Mouse (Mus musculus) lung, embryonic 14.5 days (tissue): ENCODE results near the gene Dusp27. TPM values are rescaled to one million over a fixed set of nuclear protein-coding genes. Genes with fewer than 3 reads are reported as not detected.

Experiments used
- ATAC-seq: fragments of 200-750 bp; cut with Nextera tagmentation; 2 replicates; pipeline ENCODE4 v1.8.0; 2017; ENCODE audit warnings: mild to moderate bottlenecking, moderate TSS enrichment, moderate library complexity; ENCODE audit not compliant: insufficient read depth
- DNase-seq: peaks from one replicate; pipeline ENCODE4 v3.0.0-alpha.2; 2015
- H3K27ac ChIP-seq: fragments of 300-500 bp; sonication (generic); 2 replicates; pipeline ENCODE4 v1.5.1; 2014; ENCODE audit warnings: low read depth, mild to moderate bottlenecking, moderate library complexity
- H3K27me3 ChIP-seq: fragments of 300-500 bp; sonication (generic); 2 replicates; pipeline ENCODE4 v1.6.1; 2014; ENCODE audit warnings: low read length, control low read depth; ENCODE audit not compliant: insufficient read depth
- H3K36me3 ChIP-seq: fragments of 300-500 bp; sonication (generic); 2 replicates; pipeline ENCODE4 v1.6.1; 2014; ENCODE audit warnings: control low read depth; ENCODE audit not compliant: insufficient read depth
- H3K4me1 ChIP-seq: fragments of 300-500 bp; sonication (generic); 2 replicates; pipeline ENCODE4 v1.6.1; 2014; ENCODE audit warnings: antibody characterized with exemption, control low read depth; ENCODE audit not compliant: insufficient read depth
- H3K4me2 ChIP-seq: fragments of 300-500 bp; sonication (generic); 2 replicates; pipeline ENCODE4 v1.6.1; 2014; ENCODE audit warnings: mild to moderate bottlenecking
- H3K4me3 ChIP-seq: fragments of 300-500 bp; sonication (generic); 2 replicates; pipeline ENCODE4 v1.5.1; 2014; ENCODE audit warnings: low read depth, low read length
- H3K9ac ChIP-seq: fragments of 300-500 bp; sonication (generic); 2 replicates; pipeline ENCODE4 v1.6.1; 2014
- H3K9me3 ChIP-seq: fragments of 300-500 bp; sonication (generic); 2 replicates; pipeline ENCODE4 v1.6.1; 2016; ENCODE audit warnings: low read depth, low read length, control low read depth
- CTCF ChIP-seq: IDR thresholded peaks from 2 replicates; pipeline ENCODE4 v1.5.1; 2016; ENCODE audit warnings: antibody characterized with exemption, low read depth
- WGBS: fragments of 180-500 bp; shearing (Covaris S2); extraction: QIAGEN DNeasy Blood & Tissue Kit; methylation state at CpG from one replicate; pipeline ENCODE4 v1.1.7; 2014; 5-methylcytosine and 5-hydroxymethylcytosine counted together
- polyA plus RNA-seq: library from polyadenylated mRNA; unstranded; fragments of >200 nt; fragmentation: Nextera tagmentation; extraction: Ambion mirVana; gene quantifications from 2 replicates; pipeline ENCODE4 v1.2.1, GENCODE M21; 2014

The Dusp27 gene
- polyA plus RNA-seq: 2.5 and 3.1 TPM in 2 replicates

DNA sequence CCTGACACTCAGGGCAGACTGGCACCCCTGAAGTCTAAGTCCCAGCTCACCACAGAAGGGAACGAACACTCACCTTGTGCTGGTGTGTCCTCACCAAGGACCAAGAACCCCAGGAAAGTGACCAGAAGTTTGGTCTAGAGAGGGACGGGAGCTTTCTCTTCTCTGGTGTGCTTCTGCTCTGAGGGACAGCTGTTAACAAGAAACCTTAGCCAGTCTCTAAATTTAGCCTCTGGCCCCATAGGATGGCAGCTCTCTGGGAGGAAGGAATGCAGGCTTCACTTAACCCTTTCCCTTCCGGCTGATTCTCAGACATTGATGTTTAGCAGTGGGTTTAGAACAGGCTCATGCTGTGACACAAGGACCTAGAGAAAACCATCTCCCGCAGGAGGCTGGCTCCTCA lies at the start of gene Dusp27:
TSS of gene Dusp27 (minus strand) at position 204 of the 400 bp plus-strand sequence.
- DNase-seq: peak; percentile 65
- 0 out of 2 replicates have a peak, but pooled peaks have one; percentile 22 for ATAC-seq
- Histone ChIP-seq H3K4me2 (peak within 1 kb of the TSS; percentile 38), H3K4me3 (peak within 1 kb of the TSS; percentile 6; the same call in 1 of the 2 replicates), H3K4me1 (peaks cover 17% of the 10 kb centered on the region; the same call in 1 of the 2 replicates), H3K27ac (peak within 1 kb of the TSS; percentile 33; the same call in 1 of the 2 replicates), H3K9me3 (no peaks in the 10 kb centered on the region), H3K27me3 (no peaks in the 10 kb centered on the region), H3K36me3 (no peaks in the 10 kb centered on the region), H3K9ac (peak within 1 kb of the TSS; percentile 27; the same call in 1 of the 2 replicates)
- no peak for TF ChIP-seq CTCF
- 32% methylated on average over 4 of the region's 4 CpGs for WGBS

DNA sequence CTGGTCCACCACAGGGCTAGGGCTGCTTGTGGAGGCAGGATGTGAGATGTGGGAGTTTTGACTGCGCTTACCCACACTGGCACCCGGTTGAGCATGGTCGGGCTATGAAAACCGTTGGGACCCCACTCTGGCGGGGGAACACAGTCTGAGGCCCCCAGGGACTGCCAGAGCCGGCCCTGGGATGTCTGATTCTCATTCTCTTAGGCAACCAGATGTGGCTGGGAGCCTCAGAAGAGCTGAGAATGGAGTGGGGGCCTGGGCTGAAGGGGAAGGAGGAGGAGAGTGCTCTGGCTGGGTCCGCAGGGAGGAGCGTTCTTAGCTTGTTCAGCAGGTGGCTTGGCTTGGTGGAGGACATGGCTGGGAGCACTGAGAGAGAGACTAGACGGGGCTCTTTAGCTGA lies 45.9 kb upstream of the Dusp27 start:
- Histone ChIP-seq H3K27ac (no peak overlapping the region), H3K9ac (no peak overlapping the region), H3K4me1 (no peaks in the 10 kb centered on the region), H3K4me2 (no peak overlapping the region), H3K27me3 (no peaks in the 10 kb centered on the region), H3K4me3 (no peak overlapping the region), H3K9me3 (no peaks in the 10 kb centered on the region), H3K36me3 (no peaks in the 10 kb centered on the region)
- WGBS: 75% methylated on average over 9 of the region's 9 CpGs
- ATAC-seq: no peak
- no peak for DNase-seq
- no peak for TF ChIP-seq CTCF

DNA sequence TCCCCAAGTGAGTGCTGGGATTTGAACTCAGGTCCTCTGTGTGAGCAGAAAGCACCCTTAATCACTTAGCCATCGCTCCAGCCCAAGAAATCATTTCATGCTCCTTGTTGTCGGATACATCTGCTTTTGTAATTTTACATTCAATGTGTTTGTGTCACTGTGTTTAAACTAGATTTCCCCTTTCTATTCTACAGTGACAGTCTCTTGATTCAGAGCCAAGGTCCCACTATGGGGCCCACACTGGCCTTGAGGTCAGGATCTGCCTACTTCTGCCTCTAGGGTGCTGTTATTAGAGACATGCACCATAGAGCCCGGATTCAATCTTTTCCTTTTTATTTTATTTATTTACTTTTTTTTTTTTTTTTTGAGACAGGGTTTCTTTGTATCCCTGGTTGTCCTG lies 45.3 kb upstream of the Dusp27 start:
- 68% methylated on average over 3 of the region's 3 CpGs for WGBS
- no peak overlapping the region for H3K27ac ChIP-seq
- TF ChIP-seq CTCF: no peak

DNA sequence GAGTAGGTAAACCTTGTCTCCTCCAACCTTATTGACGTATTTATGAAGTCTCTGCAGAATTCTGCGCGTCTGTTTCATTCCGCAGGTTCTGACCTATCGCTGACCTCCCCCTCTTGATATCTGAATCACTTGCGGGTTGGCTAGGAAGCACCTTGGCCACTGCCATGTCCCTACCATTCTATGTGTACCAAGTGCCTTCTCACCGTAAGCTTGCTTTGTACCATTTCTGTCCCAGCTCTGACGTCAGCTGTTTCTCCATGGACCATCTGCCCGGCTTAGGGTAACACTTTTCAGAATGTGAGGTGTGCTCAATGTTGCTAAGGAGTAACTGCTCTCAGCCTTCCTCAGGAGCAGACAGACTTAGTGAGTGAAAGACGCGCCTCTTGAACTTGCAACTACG lies 43.1 kb upstream of the Dusp27 start:
- Histone ChIP-seq H3K36me3 (no peaks in the 10 kb centered on the region), H3K4me3 (no peak overlapping the region), H3K9ac (no peak overlapping the region), H3K4me2 (no peak overlapping the region), H3K27me3 (no peaks in the 10 kb centered on the region), H3K9me3 (no peaks in the 10 kb centered on the region), H3K4me1 (no peaks in the 10 kb centered on the region), H3K27ac (no peak overlapping the region)
- ATAC-seq: no peak
- WGBS: 82% methylated on average over 12 of the region's 12 CpGs
- no peak for TF ChIP-seq CTCF
- no peak for DNase-seq

More for the DNA sequence above, 45.3 kb upstream of the Dusp27 start:
- Histone ChIP-seq H3K36me3 (no peaks in the 10 kb centered on the region), H3K9me3 (no peaks in the 10 kb centered on the region), H3K9ac (no peak overlapping the region), H3K4me3 (no peak overlapping the region), H3K27me3 (no peaks in the 10 kb centered on the region), H3K4me2 (no peak overlapping the region), H3K4me1 (no peaks in the 10 kb centered on the region)
- ATAC-seq (no peak), DNase-seq (no peak)

DNA sequence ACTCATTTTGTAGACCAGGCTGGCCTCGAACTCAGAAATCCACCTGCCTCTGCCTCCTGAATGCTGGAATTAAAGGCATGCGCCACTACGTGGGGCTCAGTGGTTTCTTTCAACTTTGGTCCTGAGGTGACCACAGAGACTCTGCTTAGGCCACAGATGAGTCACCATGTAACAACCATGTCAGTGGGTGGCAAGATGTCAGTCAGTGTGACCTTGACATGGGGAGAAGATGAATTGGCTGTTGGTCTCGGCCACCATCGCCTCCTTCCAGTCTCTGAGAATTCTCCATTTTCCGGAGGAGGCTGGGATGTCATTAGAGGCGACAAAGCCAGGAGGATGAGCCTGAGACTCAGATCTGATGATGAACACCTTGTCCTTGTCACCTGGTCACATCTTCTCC lies 42.0 kb upstream of the Dusp27 start:
- Histone ChIP-seq H3K4me1 (no peaks in the 10 kb centered on the region), H3K36me3 (no peaks in the 10 kb centered on the region), H3K27ac (no peak overlapping the region), H3K4me3 (no peak overlapping the region), H3K4me2 (no peak overlapping the region), H3K9me3 (no peaks in the 10 kb centered on the region), H3K9ac (no peak overlapping the region), H3K27me3 (no peaks in the 10 kb centered on the region)
- no peak for DNase-seq
- no peak for TF ChIP-seq CTCF
- no peak for ATAC-seq
- 75% methylated on average over 7 of the region's 7 CpGs for WGBS

DNA sequence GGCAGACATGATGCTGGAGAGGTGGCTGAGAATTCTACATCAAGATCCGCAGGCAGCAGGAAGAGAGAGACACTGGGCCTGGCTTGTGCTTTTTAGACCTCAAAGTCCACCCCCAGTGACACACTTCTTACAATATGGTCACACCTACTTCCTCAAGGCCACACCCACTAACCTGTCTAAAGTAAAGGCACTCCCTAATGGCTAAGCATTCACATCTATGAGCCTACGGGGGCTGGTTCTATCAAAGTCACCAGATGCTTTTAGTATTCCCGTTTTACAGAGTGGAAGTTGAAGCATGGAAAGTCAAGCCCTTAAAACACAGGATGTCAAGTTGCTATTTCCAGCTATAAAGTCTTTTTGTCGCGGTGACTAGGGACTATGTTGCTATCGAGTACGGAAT lies 40.3 kb upstream of the Dusp27 start:
- H3K4me2 ChIP-seq: no peak overlapping the region
- no peaks in the 10 kb centered on the region for H3K27me3 ChIP-seq
- no peak for TF ChIP-seq CTCF
- no peak for DNase-seq
- ATAC-seq: no peak
- H3K36me3 ChIP-seq: no peaks in the 10 kb centered on the region
- H3K27ac ChIP-seq: no peak overlapping the region
- H3K4me1 ChIP-seq: no peaks in the 10 kb centered on the region
- H3K4me3 ChIP-seq: no peak overlapping the region
- 92% methylated on average over 7 of the region's 7 CpGs for WGBS
- no peaks in the 10 kb centered on the region for H3K9me3 ChIP-seq
- no peak overlapping the region for H3K9ac ChIP-seq

DNA sequence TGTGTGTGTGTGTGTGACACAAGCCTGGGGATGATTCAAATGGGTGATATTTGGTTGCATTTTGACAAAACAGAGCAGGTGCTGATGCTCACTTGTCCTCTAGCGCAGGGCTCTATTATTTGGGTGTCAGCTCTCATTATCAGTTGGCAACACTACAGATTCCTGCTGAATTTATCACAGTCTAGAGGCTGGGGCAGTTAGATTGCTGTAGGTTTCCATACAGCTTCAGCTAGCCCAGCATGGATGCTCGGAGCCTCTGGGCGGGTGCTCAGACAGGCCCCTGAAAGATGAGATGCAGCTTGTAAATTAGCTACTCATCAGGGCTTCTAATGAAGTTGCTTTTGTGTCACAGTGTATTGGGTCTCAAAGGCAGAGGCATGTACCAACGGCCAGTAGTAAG lies 39.7 kb upstream of the Dusp27 start:
- WGBS: 81% methylated on average over 4 of the region's 4 CpGs
- no peak for ATAC-seq

DNA sequence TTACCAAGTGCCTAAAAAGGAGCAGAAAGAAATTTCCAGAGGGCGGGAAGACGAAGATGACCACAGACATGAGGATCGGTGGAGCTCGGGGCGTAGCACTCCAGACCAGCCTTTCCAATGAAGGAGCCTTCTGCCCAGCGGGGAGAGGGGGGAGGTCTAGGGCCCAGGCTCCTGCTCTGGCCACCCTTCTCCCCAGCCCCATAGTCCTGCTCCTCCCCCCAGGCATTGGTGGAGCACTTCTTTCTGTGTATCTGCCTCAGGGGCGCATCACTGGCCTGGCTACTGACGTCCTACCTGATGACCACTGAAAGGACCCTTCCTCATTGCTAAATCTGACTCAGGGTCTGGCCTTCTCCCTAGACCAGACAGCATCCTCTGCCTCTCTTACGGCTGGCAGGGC lies 37.4 kb upstream of the Dusp27 start:
- no peaks in the 10 kb centered on the region for H3K9me3 ChIP-seq
- no peak overlapping the region for H3K4me3 ChIP-seq
- H3K36me3 ChIP-seq: no peaks in the 10 kb centered on the region
- no peaks in the 10 kb centered on the region for H3K27me3 ChIP-seq
- no peak overlapping the region for H3K4me2 ChIP-seq
- H3K4me1 ChIP-seq: no peaks in the 10 kb centered on the region
- no peak for TF ChIP-seq CTCF
- WGBS: 89% methylated on average over 9 of the region's 9 CpGs
- DNase-seq (no peak), ATAC-seq (no peak)
- no peak overlapping the region for H3K27ac ChIP-seq
- H3K9ac ChIP-seq: no peak overlapping the region

More for the DNA sequence above, 39.7 kb upstream of the Dusp27 start:
- no peak overlapping the region for H3K4me2 ChIP-seq
- H3K9me3 ChIP-seq: no peaks in the 10 kb centered on the region
- no peaks in the 10 kb centered on the region for H3K27me3 ChIP-seq
- H3K4me3 ChIP-seq: no peak overlapping the region
- no peaks in the 10 kb centered on the region for H3K36me3 ChIP-seq
- no peaks in the 10 kb centered on the region for H3K4me1 ChIP-seq
- no peak for DNase-seq
- TF ChIP-seq CTCF: no peak
- H3K9ac ChIP-seq: no peak overlapping the region
- no peak overlapping the region for H3K27ac ChIP-seq
